Comparison of ENCODE assay signal across 10 mouse cellular contexts in genomic region chr3:38663023-38663422, GRCm38 (mm10).
A peak's percentile ranks its signal among the peaks of the same experiment; 100 is the strongest.
DNase-seq lines count a peak whose midpoint lies in the region; ATAC-seq and TF ChIP-seq lines count a peak whose summit lies in the region.
"Had no signal": no experiment of that assay in that cellular context is flagged by ENCODE, and none has a peak within 500 bp of the region (broad histone marks: within the 10 kb centered on the region; RNA-seq: fewer than 3 reads in every experiment).

No protein-coding gene starts in this region.

- 50% methylated on average over 5 of the region's 5 CpGs for WGBS in liver, embryonic 14.5 days (ENCODE audit: insufficient replicate concordance)
- 60% methylated on average over 5 of the region's 5 CpGs for WGBS in liver, embryonic 11.5 days
- 67% methylated on average over 5 of the region's 5 CpGs for WGBS in small intestine, adult 2 months
- 62% methylated on average over 5 of the region's 5 CpGs for WGBS in forebrain, embryonic 10.5 days

- CTCF ChIA-PET in Patski (lab: Charles Lee) = interaction anchor here (1.1 kb wide), 1 partner anchor 9 kb away, joined by 4 read pairs; no protein-coding TSS in a partner anchor

- no peaks in the 10 kb centered on the region for H3K9me3 ChIP-seq in liver, embryonic 14.5 days (ENCODE audit: control insufficient read depth, low read length)
- H3K9me3 ChIP-seq in liver, embryonic 11.5 days (ENCODE audit: control insufficient read depth, low read length) = 0 out of 2 replicates have a peak, but pooled peaks cover 3% of the 10 kb centered on the region
- no peaks in the 10 kb centered on the region; the same call in 1 of the 2 replicates for H3K9me3 ChIP-seq in forebrain, embryonic 10.5 days
- H3K9me3 ChIP-seq: stomach, embryonic 15.5 days had no signal

- in situ Hi-C loops in Patski (cut with MboI; ENCODE audit: low pct_unique_long_range_greater_than_20kb) = no loop called here

- peak; percentile 34 to 49 for DNase-seq in cerebellum, postnatal 10 days
- no peak for DNase-seq in cerebellum, postnatal 36 days
- no peak for DNase-seq in liver, embryonic 14.5 days (ENCODE audit: low read depth in 3 of 3, low spot score in 3 of 3)
- DNase-seq in liver, embryonic 11.5 days (ENCODE audit: low spot score) = no peak
- DNase-seq in Patski (ENCODE audit: low read depth, low spot score) = no peak
- DNase-seq in adrenal gland, postnatal 10 days = no peak
- DNase-seq in forebrain, embryonic 10.5 days (ENCODE audit: extremely low spot score, low spot score) = no peak
- DNase-seq: kidney, adult 11 months had no signal

- no peak overlapping the region for H3K9ac ChIP-seq in liver, embryonic 14.5 days (replicated peaks)
- H3K9ac ChIP-seq in liver, embryonic 11.5 days (ENCODE audit: low read depth, low read length) = no peak overlapping the region
- H3K9ac ChIP-seq: stomach, embryonic 15.5 days had no signal

- H3K36me3 ChIP-seq in liver, embryonic 14.5 days (replicated peaks; ENCODE audit: control insufficient read depth, insufficient read depth, low read depth) = no peaks in the 10 kb centered on the region
- no peaks in the 10 kb centered on the region for H3K36me3 ChIP-seq in liver, embryonic 11.5 days (ENCODE audit: control insufficient read depth, insufficient read depth, low read length)
- no peaks in the 10 kb centered on the region for H3K36me3 ChIP-seq in small intestine, adult 2 months (ENCODE audit: control insufficient read depth, insufficient read depth, low read length)
- H3K36me3 ChIP-seq in forebrain, embryonic 10.5 days (replicated peaks) = no peaks in the 10 kb centered on the region
- H3K36me3 ChIP-seq: stomach, embryonic 15.5 days had no signal

- H3K27me3 ChIP-seq in liver, embryonic 14.5 days (ENCODE audit: control insufficient read depth, insufficient read depth, low read length) = no peaks in the 10 kb centered on the region
- no peaks in the 10 kb centered on the region for H3K27me3 ChIP-seq in liver, embryonic 11.5 days (replicated peaks; ENCODE audit: control insufficient read depth, insufficient read depth, low read length)
- no peaks in the 10 kb centered on the region for H3K27me3 ChIP-seq in Patski
- no peaks in the 10 kb centered on the region for H3K27me3 ChIP-seq in small intestine, adult 2 months (ENCODE audit: control insufficient read depth, insufficient read depth, low read length)
- no peaks in the 10 kb centered on the region for H3K27me3 ChIP-seq in forebrain, embryonic 10.5 days (ENCODE audit: poor library complexity, severe bottlenecking)
- H3K27me3 ChIP-seq: stomach, embryonic 15.5 days had no signal

- no peaks in the 10 kb centered on the region for H3K4me1 ChIP-seq in liver, embryonic 14.5 days (replicated peaks; ENCODE audit: control insufficient read depth in 2 of 2, insufficient read depth in 2 of 2, low read length in 1 of 2)
- H3K4me1 ChIP-seq in liver, embryonic 11.5 days (replicated peaks; ENCODE audit: control insufficient read depth, insufficient read depth, low read length) = no peaks in the 10 kb centered on the region
- no peaks in the 10 kb centered on the region for H3K4me1 ChIP-seq in small intestine, adult 2 months (ENCODE audit: control insufficient read depth, insufficient read depth, insufficient read length, low read length)
- peaks cover 8% of the 10 kb centered on the region for H3K4me1 ChIP-seq in forebrain, embryonic 10.5 days
- H3K4me1 ChIP-seq: stomach, embryonic 15.5 days had no signal

- no peak overlapping the region for H3K4me3 ChIP-seq in liver, embryonic 14.5 days (ENCODE audit: insufficient read depth in 1 of 2, low read depth in 2 of 2, low read length in 2 of 2)
- no peak overlapping the region for H3K4me3 ChIP-seq in liver, embryonic 11.5 days (ENCODE audit: low read depth, low read length)
- no peak overlapping the region for H3K4me3 ChIP-seq in small intestine, adult 2 months (ENCODE audit: low read depth, low read length)
- no peak overlapping the region for H3K4me3 ChIP-seq in forebrain, embryonic 10.5 days
- H3K4me3 ChIP-seq: stomach, embryonic 15.5 days had no signal

- ATAC-seq in liver, embryonic 14.5 days (ENCODE audit: insufficient read depth) = no peak
- ATAC-seq in liver, embryonic 11.5 days (replicated peaks; ENCODE audit: low FRiP score) = no peak
- no peak for ATAC-seq in Patski

- no peak overlapping the region for H3K4me2 ChIP-seq in liver, embryonic 14.5 days (ENCODE audit: low read depth)
- no peak overlapping the region for H3K4me2 ChIP-seq in liver, embryonic 11.5 days
- H3K4me2 ChIP-seq: stomach, embryonic 15.5 days had no signal

- POLR2A ChIA-PET in Patski (lab: Charles Lee) = no interaction called here

- no peak for TF ChIP-seq EP300 in liver, embryonic 14.5 days (IDR thresholded peaks at IDR 0.05; ENCODE audit: low read depth)

- no peak overlapping the region for H3K27ac ChIP-seq in liver, embryonic 14.5 days
- no peak overlapping the region for H3K27ac ChIP-seq in liver, embryonic 11.5 days (ENCODE audit: low read depth, low read length)
- no peak overlapping the region for H3K27ac ChIP-seq in small intestine, adult 2 months (ENCODE audit: insufficient read depth, low read depth, low read length)
- no peak overlapping the region for H3K27ac ChIP-seq in forebrain, embryonic 10.5 days
- H3K27ac ChIP-seq: stomach, embryonic 15.5 days had no signal

- peak; percentile 72 for TF ChIP-seq CTCF in liver, embryonic 14.5 days (IDR thresholded peaks at IDR 0.05; ENCODE audit: low read depth)
- TF ChIP-seq CTCF in Patski (IDR thresholded peaks at IDR 0.05) = peak; percentile 83
- peak; percentile 69; the same call in 1 of the 2 replicates for TF ChIP-seq CTCF in small intestine, adult 2 months (IDR thresholded peaks at IDR 0.05; ENCODE audit: extremely low read depth, insufficient read length, insufficient replicate concordance, low read depth, low read length)

- TF ChIP-seq POLR2A in small intestine, adult 2 months (IDR thresholded peaks at IDR 0.05; ENCODE audit: low read depth, low read length) = no peak

Comparison
In these comparisons a context has a peak if more than half of its experiments do, and no peak if none do; other contexts are left out.
1. DNase-seq: peak in cerebellum, postnatal 10 days (2 of 2); none in cerebellum, postnatal 36 days (0 of 2), liver, embryonic 14.5 days (0 of 3), liver, embryonic 11.5 days (single experiment), Patski (single experiment), adrenal gland, postnatal 10 days (single experiment) and forebrain, embryonic 10.5 days (single experiment).
2. Peak in every context shown above with its lines, with median percentiles within 50 percentile points of each other: CTCF ChIP-seq.